Mouse (Mus musculus) testis, postnatal 10 days (tissue): Measurements from ENCODE around the gene Ceacam2.
"Not testable (repeated sequence)": the region's sequence is repeated elsewhere in the genome, so short reads cannot be mapped to it uniquely, and the experiment has no call there.

ENCODE experiments used
- DNase-seq: peaks from one replicate; pipeline ENCODE4 v3.0.0; 2021; ENCODE audit warnings: low spot score

Ceacam2 gene

GRCm38 (mm10) chr7:25483133-25483735, 56.4 kb downstream of the Ceacam2 start:
- no peak for DNase-seq

- not testable (repeated sequence) for DNase-seq
Measured at GRCm38 (mm10) chr7:25480791-25481190, 58.9 kb downstream of the Ceacam2 start.

GRCm38 (mm10) chr7:25479440-25479839, 60.2 kb downstream of the Ceacam2 start:
- peak; percentile 53 for DNase-seq

GRCm38 (mm10) chr7:25477752-25478093, 61.9 kb downstream of the Ceacam2 start:
- not testable (repeated sequence) for DNase-seq

- not testable (repeated sequence) for DNase-seq
Measured at GRCm38 (mm10) chr7:25477091-25477751, 62.4 kb downstream of the Ceacam2 start, which contains the start of gene Ceacam1. Ceacam1 (minus strand) TSS chr7:25477603.

GRCm38 (mm10) chr7:25471821-25472220, 67.8 kb downstream of the Ceacam2 start:
- DNase-seq = not testable (repeated sequence)
